Mouse (Mus musculus) layer of hippocampus, postnatal 10 days (tissue): ENCODE results near the gene Daglb. TPM values are rescaled to one million over a fixed set of nuclear protein-coding genes. Genes with fewer than 3 reads are reported as not detected.

Experiments used
- total RNA-seq, 2 experiments: library from RNA; stranded (reverse); gene quantifications; 2 replicates each; pipeline ENCODE4 v1.2.3; 2021

Daglb gene
- total RNA-seq, 2 experiments from 2014 or later, result 20.5 to 21.5 TPM

Other genes starting within 250 kb of the Daglb start
- gene Spdye4a, start 237.7 kb upstream of the Daglb start, total RNA-seq, result not detected
- 10 to 100 TPM; 22.8 to 25.1 TPM for gene Zfp12, start 229.4 kb upstream of the Daglb start, total RNA-seq
- 10 to 100 TPM; 21.8 to 24.4 TPM for gene Zfp316, start 194.6 kb upstream of the Daglb start, total RNA-seq
- gene Zfp853, start 171.0 kb upstream of the Daglb start, total RNA-seq, result 1 to 10 TPM; 9.4 to 9.9 TPM
- gene E130309D02Rik, start 149.2 kb upstream of the Daglb start, total RNA-seq, result 10 to 100 TPM; 22.5 to 22.8 TPM
- 10 to 100 TPM; 48.0 to 51.5 TPM for gene Zdhhc4, start 135.3 kb upstream of the Daglb start, total RNA-seq
- gene Grid2ip, start 107.2 kb upstream of the Daglb start, total RNA-seq, result 1 to 10 TPM; 3.4 to 4.9 TPM
- 10 to 100 TPM; 48.8 to 53.8 TPM for gene Kdelr2, start 60.7 kb upstream of the Daglb start, total RNA-seq
- 100 to 1,000 TPM; 444 to 449 TPM for gene Rac1, start 63.5 kb downstream of the Daglb start, total RNA-seq
- 10 to 100 TPM; 52.0 to 65.7 TPM for gene Cyth3, start 157.9 kb downstream of the Daglb start, total RNA-seq